Mouse (Mus musculus) ES-E14 (cell line): Measurements from ENCODE around the gene Syn2. TPM values are rescaled to one million over a fixed set of nuclear protein-coding genes. Genes with fewer than 3 reads are reported as not detected.

ENCODE experiments used
- DNase-seq: peaks from one replicate; pipeline ENCODE4 v3.0.0-alpha.2; 2013; ENCODE audit warnings: low read depth, low spot score
- H3K27ac ChIP-seq: 2 replicates; pipeline ENCODE4 v1.5.1; 2012; ENCODE audit warnings: low read depth, mild to moderate bottlenecking, low read length, moderate library complexity, mixed read lengths; ENCODE audit not compliant: poor library complexity, insufficient read depth, severe bottlenecking
- H3K36me3 ChIP-seq: 2 replicates; pipeline ENCODE4 v1.6.1; 2012; ENCODE audit warnings: mild to moderate bottlenecking, low read length, moderate library complexity, mixed read lengths; ENCODE audit not compliant: control insufficient read depth, poor library complexity, insufficient read depth, severe bottlenecking
- H3K4me1 ChIP-seq, 2 experiments: fragments of 150-350 bp in 1 of 2; sonication (generic) in 1 of 2; 2 replicates each; pipeline ENCODE4 v1.6.1; 2012; ENCODE audit warnings: low read length in 2 of 2, mild to moderate bottlenecking in 1 of 2, mixed read lengths in 1 of 2; ENCODE audit not compliant: control insufficient read depth in 2 of 2, insufficient read depth in 2 of 2, poor library complexity in 1 of 2
- H3K4me3 ChIP-seq, 2 experiments: fragments of 150-350 bp in 1 of 2; sonication (generic) in 1 of 2; 2 replicates each; pipeline ENCODE4 v1.5.1; 2012; ENCODE audit warnings: low read length in 2 of 2, low read depth in 1 of 2, mild to moderate bottlenecking in 1 of 2, mixed read lengths in 1 of 2; ENCODE audit not compliant: insufficient read depth in 1 of 2, poor library complexity in 1 of 2, severe bottlenecking in 1 of 2
- H3K9ac ChIP-seq: 2 replicates; pipeline ENCODE4 v1.6.1; 2012; ENCODE audit warnings: low read depth, mild to moderate bottlenecking, low read length, mixed read lengths; ENCODE audit not compliant: poor library complexity, insufficient read depth, severe bottlenecking
- H3K9me3 ChIP-seq: fragments of 150-350 bp; sonication (generic); 2 replicates; pipeline ENCODE4 v1.6.1; 2012; ENCODE audit warnings: low read depth, mild to moderate bottlenecking, low read length; ENCODE audit not compliant: control insufficient read depth, insufficient read depth
- CHD2 ChIP-seq: IDR thresholded peaks from 2 replicates; pipeline ENCODE4 v1.6.1; 2014; ENCODE audit warnings: mild to moderate bottlenecking, low read depth, low read length, inconsistent platforms
- HCFC1 ChIP-seq: IDR thresholded peaks from 2 replicates; pipeline ENCODE4 v1.6.1; 2012; ENCODE audit warnings: low read length, inconsistent platforms, borderline replicate concordance; ENCODE audit not compliant: insufficient read depth
- MAFK ChIP-seq: IDR thresholded peaks from 2 replicates; pipeline ENCODE4 v1.6.1; 2014; ENCODE audit warnings: mild to moderate bottlenecking, low read depth, low read length, inconsistent platforms; ENCODE audit not compliant: insufficient read depth
- ZC3H11A ChIP-seq: IDR thresholded peaks from 2 replicates; pipeline ENCODE4 v1.6.1; 2012; ENCODE audit warnings: low read depth, mild to moderate bottlenecking, inconsistent platforms, low read length, borderline replicate concordance
- ZNF384 ChIP-seq: IDR thresholded peaks from 2 replicates; pipeline ENCODE4 v1.6.1; 2012; ENCODE audit warnings: low read depth, low read length, inconsistent platforms
- in situ Hi-C, 2 experiments: fragments of 600-800 bp; cut with MboI; formaldehyde crosslinking; loops; one replicate each; pipeline ENCODE4 v1.15.1; 2025; ENCODE audit warnings: low sequenced_read_pairs in 2 of 2, inconsistent platforms in 1 of 2; ENCODE audit not compliant: unreplicated experiment in 2 of 2
- total RNA-seq: library from RNA; depleted of rRNA; stranded (reverse); fragments of 300-350 nt; gene quantifications from 2 replicates; pipeline ENCODE4 v1.2.3, GENCODE M21; 2012

Syn2 gene
- total RNA-seq, 1 experiment: 0.04 TPM

DNA sequence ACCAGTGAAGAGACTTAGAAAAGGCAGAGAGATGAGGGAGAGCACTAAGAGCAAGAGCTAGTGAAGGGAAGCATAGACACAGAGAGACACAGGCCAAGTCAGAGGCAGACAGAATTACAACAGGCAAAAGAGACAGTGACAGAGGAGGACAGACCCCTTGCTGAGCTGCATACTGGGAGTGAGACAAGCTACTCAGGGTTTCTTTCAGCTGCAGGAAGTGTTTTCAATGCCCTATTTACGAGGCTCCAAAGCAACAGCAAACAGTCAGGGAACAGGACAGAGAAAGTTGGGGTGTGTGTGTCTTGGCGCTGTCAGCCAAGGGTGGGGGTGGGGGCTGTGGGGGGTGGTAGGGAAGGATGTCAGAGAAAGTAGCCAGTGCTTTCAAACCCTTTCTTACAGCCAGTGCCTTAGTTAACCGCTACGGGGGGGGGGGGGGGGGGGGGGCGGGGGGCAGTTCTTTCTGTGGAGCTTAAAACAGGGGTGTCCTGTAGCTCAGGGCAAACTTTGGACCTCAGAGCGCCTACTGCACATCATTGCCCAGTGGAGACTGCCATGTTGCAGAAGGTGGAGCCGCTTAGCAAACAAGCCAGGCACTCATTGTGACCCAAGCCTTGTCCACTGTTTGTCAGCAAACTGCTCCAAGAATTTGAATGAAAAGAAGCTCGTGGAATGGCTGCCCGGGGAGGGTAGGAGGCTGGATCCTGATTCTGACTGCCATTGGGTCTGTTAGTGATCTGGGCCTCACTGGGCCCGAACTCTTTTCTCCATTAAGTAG lies 117.6 kb downstream of the Syn2 start, which contains the start of gene Timp4:
Timp4 (minus strand) TSS at position 107 of the 775 bp plus-strand sequence.
- in situ Hi-C loops: no loop called here
- DNase-seq: peak; percentile 50
- Histone ChIP-seq H3K27ac (no peak within 1 kb of the TSS), H3K9ac (no peak within 1 kb of the TSS), H3K4me3 (no peak within 1 kb of the TSS; a peak in 1 of 4 replicates), H3K36me3 (no peaks in the 10 kb centered on the region), H3K4me1 (peaks cover 0 to 10% of the 10 kb centered on the region in 2 experiments; a peak in 2 of 4 replicates), H3K9me3 (no peaks in the 10 kb centered on the region)
- TF ChIP-seq MAFK (no peak), HCFC1 (no peak), CHD2 (no peak), ZNF384 (no peak; the same call in 1 of the 2 replicates), ZC3H11A (no peak)

DNA sequence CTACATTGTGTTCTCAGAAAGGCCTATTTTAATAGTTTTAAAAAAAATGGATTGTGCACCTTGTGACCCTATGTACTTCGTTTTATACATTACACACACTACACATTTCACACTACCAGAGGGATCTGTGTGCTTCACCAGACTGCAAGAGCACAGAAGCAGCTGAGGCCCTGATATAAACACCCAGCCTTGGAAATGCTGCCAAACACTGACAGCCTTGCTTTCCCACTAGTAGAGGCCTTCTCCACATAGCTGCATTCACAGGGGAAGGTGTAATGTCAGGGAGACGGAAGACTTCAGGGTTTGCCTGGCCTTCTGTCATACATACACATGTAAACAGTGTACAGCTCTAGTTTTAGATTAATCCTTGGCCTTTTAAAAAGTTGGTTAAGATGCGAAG lies 120.5 kb downstream of the Syn2 start:
- Histone ChIP-seq H3K9me3 (no peaks in the 10 kb centered on the region), H3K36me3 (no peaks in the 10 kb centered on the region), H3K4me3 (no peak overlapping the region), H3K4me1 (peaks cover 0 to 10% of the 10 kb centered on the region in 2 experiments; a peak in 2 of 4 replicates), H3K9ac (no peak overlapping the region), H3K27ac (no peak overlapping the region)
- no peak for DNase-seq
- TF ChIP-seq HCFC1 (no peak), MAFK (no peak), CHD2 (no peak), ZNF384 (no peak), ZC3H11A (no peak)
- in situ Hi-C loops: no loop called here

DNA sequence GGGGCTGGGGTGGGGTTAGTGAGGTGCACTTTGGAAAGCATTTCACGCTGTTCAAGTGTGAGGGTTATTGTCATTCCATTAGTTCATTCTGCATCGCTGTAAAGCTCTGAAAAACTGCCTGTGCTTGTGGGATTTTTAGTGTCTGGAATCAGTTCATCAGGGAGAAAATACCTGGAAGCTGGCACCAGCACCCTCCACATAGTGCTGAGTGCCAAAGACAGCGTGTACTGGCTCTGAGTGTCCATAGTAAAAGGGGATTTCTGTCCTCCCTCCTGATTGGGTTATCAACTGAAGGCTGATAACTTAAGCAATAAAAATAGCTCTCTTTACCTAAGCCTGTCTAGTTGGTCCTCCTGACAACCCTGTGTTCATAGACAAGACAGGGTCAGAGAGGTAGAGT lies 125.8 kb downstream of the Syn2 start:
- Histone ChIP-seq H3K4me1 (no peaks in the 10 kb centered on the region), H3K4me3 (no peak overlapping the region), H3K27ac (no peak overlapping the region), H3K36me3 (no peaks in the 10 kb centered on the region), H3K9ac (no peak overlapping the region), H3K9me3 (no peaks in the 10 kb centered on the region)
- no peak for DNase-seq
- TF ChIP-seq MAFK (no peak), ZNF384 (no peak), CHD2 (no peak), HCFC1 (no peak), ZC3H11A (no peak)
- in situ Hi-C loops: no loop called here

DNA sequence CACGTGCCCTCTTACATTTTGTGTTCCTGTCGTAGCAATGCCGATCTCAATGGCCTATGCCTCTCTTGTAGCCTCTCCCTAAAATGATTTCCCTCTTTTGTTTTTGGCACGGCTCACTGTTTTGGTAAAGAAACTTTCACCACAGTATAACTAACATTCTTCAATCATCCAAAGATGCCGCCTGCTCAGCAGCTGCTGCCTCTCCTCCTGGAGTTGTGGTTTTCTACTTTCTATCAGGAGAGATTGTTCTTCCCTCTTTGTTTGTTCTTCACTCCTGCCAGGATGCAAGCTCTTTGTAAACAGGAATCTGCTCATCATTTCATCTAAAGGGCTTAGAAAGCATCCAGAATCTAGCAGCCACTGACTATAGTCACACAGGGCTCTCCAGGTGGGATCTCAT lies 132.1 kb downstream of the Syn2 start:
- H3K9me3 ChIP-seq: no peaks in the 10 kb centered on the region
- H3K4me1 ChIP-seq: no peaks in the 10 kb centered on the region
- no peak for TF ChIP-seq HCFC1
- in situ Hi-C loops: no loop called here
- no peak for DNase-seq
- H3K27ac ChIP-seq: no peak overlapping the region
- H3K9ac ChIP-seq: no peak overlapping the region
- no peaks in the 10 kb centered on the region for H3K36me3 ChIP-seq
- no peak overlapping the region for H3K4me3 ChIP-seq

DNA sequence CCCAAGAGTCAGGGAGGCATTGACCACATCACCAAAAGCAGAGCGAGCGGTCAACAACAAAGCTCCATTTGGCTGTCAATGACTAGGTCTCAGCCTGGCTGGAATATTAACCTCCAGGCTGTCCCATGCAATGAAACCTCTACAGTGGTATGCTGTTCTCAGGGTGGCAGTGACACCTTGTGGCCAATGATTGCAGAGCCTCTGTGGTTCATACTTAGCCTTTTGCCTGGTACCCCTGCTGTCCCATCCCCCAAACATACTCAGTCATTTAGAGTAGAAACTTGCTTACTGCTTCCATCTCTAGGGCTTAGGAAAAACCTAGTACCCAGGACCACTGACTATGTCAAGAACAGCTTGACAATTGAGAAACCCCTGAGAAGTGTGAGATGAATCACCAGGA lies 133.2 kb downstream of the Syn2 start:
- Histone ChIP-seq H3K4me3 (no peak overlapping the region), H3K9ac (no peak overlapping the region), H3K27ac (no peak overlapping the region), H3K36me3 (no peaks in the 10 kb centered on the region), H3K9me3 (no peaks in the 10 kb centered on the region), H3K4me1 (no peaks in the 10 kb centered on the region)
- DNase-seq: peak; percentile 43
- in situ Hi-C loops: no loop called here
- TF ChIP-seq CHD2 (no peak), MAFK (no peak), ZNF384 (no peak), ZC3H11A (peak; percentile 96)
